Mouse (Mus musculus): ENCODE results near the gene Mapk13.
"Not testable (repeated sequence)": the region's sequence is repeated elsewhere in the genome, so short reads cannot be mapped to it uniquely, and the experiment has no call there.

The Mapk13 gene

GRCm38 (mm10) chr17:28815384-28816004, 46.4 kb downstream of the Mapk13 start:
- in situ Hi-C loops (cut with MboI): no loop called here

DNA sequence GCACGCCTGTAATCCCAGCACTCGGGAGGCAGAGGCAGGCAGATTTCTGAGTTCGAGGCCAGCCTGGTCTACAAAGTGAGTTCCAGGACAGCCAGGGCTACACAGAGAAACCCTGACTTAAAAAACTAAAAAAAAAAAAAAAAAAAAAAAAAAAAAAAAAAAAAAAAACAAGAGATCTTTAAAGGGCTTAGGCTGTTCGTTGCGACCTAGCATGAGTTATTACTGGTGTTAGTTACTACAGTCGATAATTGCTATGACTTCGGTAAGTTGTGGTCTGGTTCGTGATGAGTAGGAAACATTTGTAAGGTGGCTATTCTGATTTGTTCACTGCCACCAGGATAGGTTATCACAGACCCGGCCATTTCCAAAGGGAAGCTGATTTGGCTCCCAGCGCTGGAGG, 47.2 kb downstream of the Mapk13 start:
- in situ Hi-C loops (cut with MboI): not testable (repeated sequence)

GRCm38 (mm10) chr17:28816875-28817811, 48.0 kb downstream of the Mapk13 start:
- in situ Hi-C loops (cut with MboI): no loop called here

DNA sequence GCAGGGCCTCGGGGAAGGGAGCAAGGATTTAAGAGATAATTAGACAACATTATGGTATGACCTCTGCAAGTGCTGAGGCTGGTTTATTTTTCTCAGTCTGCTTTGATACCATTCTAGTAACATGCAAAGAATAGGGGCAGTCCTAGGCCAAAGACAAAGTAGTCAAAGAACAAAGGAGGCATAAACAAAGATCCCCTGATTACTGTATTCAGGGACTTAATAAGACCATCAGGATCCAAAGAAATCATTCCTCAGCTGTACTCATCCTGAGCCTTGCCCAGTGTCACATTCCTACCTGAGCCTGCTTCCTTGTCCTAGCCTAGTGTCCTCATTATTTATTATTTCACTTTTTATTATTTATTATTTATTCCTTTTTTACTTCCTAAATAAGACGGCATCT, 51.1 kb downstream of the Mapk13 start:
- in situ Hi-C loops (cut with MboI): no loop called here

DNA sequence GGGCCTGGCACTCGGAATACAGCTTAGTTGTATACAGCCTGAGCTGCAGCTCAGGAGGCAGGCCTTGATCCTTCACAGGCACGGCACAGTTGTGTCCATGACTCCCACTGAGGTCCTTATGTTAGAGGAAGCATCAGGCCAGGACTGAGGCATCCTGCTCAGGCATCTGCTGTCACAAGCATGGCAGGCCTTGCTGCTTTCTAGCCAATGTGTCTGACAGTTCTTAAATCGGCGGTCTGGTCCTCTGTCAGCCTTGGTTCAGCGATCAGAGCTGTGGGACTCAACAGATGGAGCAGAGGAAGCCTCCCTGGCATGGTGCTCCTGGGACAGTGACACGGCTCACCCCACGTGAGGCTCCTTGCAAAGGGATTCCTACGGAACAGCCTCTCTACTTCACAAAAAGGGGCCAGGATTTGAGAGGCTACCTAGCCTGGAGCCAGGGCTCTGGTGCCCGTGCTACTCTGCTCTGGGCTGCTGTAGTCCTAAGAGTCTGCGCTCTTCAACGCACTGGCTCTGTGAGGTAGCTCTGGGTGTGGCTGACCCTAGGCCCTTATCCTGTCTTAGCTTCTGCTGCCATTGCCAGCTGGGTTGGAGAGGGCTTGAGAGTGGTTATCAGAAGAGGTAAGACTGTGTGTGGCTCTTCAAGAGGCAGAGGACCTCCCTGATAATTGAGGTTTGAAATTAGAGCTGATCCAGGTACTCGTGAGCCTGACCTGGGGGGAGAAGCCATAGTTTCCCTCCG, 54.1 kb downstream of the Mapk13 start:
- in situ Hi-C loops (cut with MboI): no loop called here

DNA sequence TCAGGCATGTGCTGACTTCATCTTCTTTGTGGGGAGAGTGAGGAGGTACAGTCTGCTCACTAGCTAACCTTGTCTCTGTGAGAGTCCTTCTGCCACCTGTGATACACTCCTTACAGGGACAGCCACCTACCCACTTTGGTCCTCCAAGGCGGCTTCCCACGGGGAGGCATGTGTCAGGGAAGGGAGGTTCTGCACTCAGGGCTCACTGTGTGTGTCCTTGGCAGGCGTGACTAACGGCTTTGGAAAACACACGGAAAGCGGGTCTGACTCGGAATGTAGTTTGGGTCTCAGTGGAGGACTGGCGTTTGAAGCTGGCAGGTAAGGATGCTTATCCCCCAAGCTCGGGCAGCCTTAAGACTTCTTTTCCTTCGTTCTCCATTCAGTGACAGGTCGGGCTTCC, 54.7 kb downstream of the Mapk13 start:
- in situ Hi-C loops (cut with MboI): no loop called here

DNA sequence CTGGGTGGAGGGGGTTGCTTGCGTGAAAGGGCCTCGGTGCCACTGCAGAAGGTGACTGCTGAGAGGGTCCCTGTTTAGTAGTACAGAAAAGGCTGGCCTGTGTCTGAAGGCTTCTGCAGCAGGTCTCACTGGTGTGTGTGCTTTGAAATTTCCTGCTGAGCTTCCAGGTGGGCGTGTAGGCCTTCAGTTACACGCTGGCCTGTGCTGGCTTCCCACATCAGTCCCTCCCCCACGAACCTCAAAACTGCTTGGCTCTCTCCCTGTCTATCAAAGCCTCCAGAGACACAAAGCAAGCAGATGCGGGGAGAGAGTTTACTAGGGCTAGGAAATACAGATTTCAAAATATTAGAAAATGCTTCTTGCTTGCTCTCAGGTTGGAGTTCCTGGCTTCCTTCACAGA, 55.8 kb downstream of the Mapk13 start:
- in situ Hi-C loops (cut with MboI): no loop called here

DNA sequence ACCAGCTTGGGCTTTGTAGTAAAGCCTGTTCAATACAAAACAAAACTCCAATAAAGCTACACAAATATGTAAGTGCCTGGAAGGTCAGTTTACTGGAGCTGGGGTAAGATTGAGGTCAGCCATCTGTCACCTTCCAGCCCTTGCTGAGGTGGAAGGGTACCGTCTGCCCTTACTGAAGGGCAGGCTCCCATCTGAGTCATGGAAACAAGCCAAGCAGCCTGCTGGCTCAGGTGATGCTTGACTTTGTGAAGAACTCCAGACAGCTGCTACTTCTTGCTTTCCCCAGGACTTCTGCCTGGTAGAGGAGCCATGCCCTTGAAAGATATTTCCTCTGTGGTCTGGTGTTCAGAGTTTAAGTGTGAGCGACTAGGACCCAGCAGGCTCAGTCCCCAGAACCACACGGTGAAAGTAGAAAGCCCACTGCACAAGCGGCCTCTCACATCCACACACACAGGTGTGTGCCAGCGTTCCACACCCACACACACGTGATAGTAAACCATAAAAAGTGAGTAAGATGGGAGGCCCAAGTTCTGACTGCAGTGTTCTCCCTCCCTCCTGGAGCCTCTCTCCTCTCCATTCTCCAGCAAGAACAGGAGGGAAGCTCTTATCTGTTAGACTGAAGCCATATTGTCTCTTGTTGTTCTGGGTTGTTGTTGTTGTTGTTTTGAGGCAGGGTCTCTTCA, 56.4 kb downstream of the Mapk13 start:
- in situ Hi-C loops (cut with MboI): no loop called here

DNA sequence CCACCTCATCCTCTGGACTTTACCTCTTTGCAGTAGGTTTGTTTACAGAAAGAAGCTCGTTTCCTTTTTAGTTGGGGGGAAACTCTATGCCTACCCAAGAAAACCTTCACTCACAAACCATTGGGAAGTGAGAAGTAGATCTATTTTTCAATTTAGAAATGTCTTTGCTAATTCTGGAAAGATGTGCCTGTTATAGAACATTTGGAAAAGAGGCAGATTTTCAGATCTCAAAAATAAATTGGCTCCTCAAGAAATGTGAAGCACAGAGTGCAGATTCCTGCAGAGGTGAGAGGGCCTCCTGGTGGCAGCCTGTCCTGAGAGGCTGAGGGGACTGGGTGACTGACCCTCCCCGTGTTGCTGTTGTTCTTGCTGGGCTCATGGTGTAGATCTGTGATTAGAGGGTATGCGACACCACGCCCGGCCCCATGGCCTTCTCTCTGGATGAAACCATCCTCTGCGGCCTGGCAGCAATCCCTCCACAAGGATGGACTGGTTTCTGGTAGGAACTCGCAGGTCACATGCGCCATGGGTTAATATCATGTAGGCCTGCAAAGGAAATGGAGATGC, 58.7 kb downstream of the Mapk13 start:
- in situ Hi-C loops (cut with MboI): no loop called here

DNA sequence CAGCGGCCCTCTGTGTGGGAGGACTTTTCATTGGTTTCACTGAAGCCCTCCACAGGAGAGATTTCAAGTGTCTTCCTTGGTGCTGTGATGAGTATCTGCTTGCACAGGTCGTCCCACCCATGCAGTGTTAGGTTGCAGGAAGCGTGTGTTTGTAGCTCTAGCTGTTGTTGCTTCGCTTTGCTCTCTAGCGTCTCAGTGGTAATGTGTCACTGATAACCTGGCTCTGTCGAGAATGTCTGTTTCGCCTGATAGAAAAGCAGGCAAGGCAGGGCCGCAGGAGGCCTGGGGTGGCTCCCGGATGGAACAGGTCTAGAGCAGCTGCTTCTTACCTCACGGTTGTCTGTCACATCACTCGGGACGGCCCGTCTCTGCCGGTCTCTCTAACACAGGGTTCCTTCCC, 60.0 kb downstream of the Mapk13 start:
- in situ Hi-C loops (cut with MboI): no loop called here
